Mouse (Mus musculus): ENCODE data around the gene E130114P18Rik.

DNA sequence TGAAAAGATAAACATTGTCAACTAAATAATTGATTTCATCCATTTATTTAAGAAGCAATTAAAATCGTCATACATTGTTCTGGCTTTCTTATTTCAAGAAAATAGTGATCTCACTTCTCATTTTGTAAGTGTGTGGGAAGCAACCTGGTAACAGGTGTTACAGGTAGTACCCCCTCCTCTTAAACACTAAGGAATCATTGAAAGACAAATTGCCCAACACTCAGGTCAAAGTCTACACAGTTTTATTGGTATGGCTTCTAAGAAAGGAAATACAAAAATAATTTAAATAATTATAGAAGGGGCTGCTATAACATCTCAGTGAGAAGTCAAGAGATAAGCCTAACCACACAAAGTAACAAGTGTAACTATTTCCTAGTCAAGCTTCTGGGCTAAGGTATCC, 188.1 kb downstream of the E130114P18Rik start:
- TF ChIP-seq GATA1 (IDR thresholded peaks at IDR 0.05; ENCODE audit: borderline replicate concordance, low read length), result no peak
- no peak for TF ChIP-seq FLI1 (IDR thresholded peaks at IDR 0.05; ENCODE audit: low read length)
